Comparison of ENCODE assay signal across 27 mouse cellular contexts in the genomic region with DNA sequence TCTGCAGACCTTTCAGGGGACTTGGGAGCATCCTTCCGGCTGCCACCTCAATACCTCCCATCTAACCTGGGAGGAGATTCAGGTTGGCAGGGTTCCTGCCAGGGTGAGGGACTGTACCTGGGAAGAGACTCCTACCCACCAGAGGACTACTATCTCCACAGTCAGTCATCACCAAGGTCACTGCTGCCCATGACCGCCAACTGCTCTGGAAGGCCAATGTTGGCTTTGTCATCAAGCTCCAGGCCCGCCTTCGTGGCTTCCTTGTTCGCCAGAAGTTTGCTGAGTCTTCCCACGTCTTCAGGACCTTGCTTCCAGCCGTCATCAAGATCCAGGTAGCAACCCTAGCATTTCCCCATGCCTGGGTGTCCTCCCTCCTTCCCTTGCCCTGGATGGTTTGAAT. TPM values are rescaled to one million over a fixed set of nuclear protein-coding genes. Genes with fewer than 3 reads are reported as not detected.
DNase-seq lines count a peak whose midpoint lies in the region; ATAC-seq and TF ChIP-seq lines count a peak whose summit lies in the region.
"Had no signal": no experiment of that assay in that cellular context is flagged by ENCODE, and none has a peak within 500 bp of the region (broad histone marks: within the 10 kb centered on the region; RNA-seq: fewer than 3 reads in every experiment).

No protein-coding gene starts in this region.

- no peak for TF ChIP-seq CTCF in intestine, postnatal 0 days (IDR thresholded peaks at IDR 0.05; ENCODE audit: low read depth)
- no peak for TF ChIP-seq CTCF in lung, embryonic 14.5 days (IDR thresholded peaks at IDR 0.05; ENCODE audit: low read depth)
- TF ChIP-seq CTCF in lung, postnatal 0 days (IDR thresholded peaks at IDR 0.05) = no peak

- H3K4me3 ChIP-seq in intestine, postnatal 0 days (ENCODE audit: low read depth, low read length) = no peak overlapping the region
- H3K4me3 ChIP-seq in intestine, embryonic 15.5 days (replicated peaks) = no peak overlapping the region
- H3K4me3 ChIP-seq in lung, embryonic 14.5 days (ENCODE audit: low read depth, low read length) = no peak overlapping the region
- no peak overlapping the region for H3K4me3 ChIP-seq in lung, postnatal 0 days (ENCODE audit: low read depth, low read length)
- H3K4me3 ChIP-seq: embryonic facial prominence, embryonic 12.5 days; forebrain, embryonic 15.5 days; heart, embryonic 12.5 days; hindbrain, embryonic 13.5 days had no signal

- H3K27ac ChIP-seq in intestine, postnatal 0 days (ENCODE audit: low read depth, low read length) = peak overlapping the region; percentile 35; the same call in 1 of the 2 replicates
- H3K27ac ChIP-seq in intestine, embryonic 15.5 days = no peak overlapping the region
- peak overlapping the region; percentile 38; the same call in 1 of the 2 replicates for H3K27ac ChIP-seq in lung, embryonic 14.5 days (ENCODE audit: low read depth)
- no peak overlapping the region for H3K27ac ChIP-seq in lung, postnatal 0 days (ENCODE audit: low read length)
- H3K27ac ChIP-seq: embryonic facial prominence, embryonic 12.5 days; forebrain, embryonic 15.5 days; hindbrain, embryonic 13.5 days; hindbrain, postnatal 0 days had no signal

- no peaks in the 10 kb centered on the region for H3K9me3 ChIP-seq in intestine, postnatal 0 days (ENCODE audit: control insufficient read depth)
- no peaks in the 10 kb centered on the region for H3K9me3 ChIP-seq in intestine, embryonic 15.5 days
- H3K9me3 ChIP-seq in lung, embryonic 14.5 days (ENCODE audit: low read depth, low read length) = no peaks in the 10 kb centered on the region
- no peaks in the 10 kb centered on the region for H3K9me3 ChIP-seq in lung, postnatal 0 days (ENCODE audit: low read length)
- H3K9me3 ChIP-seq: embryonic facial prominence, embryonic 12.5 days; forebrain, embryonic 15.5 days; heart, embryonic 12.5 days; hindbrain, embryonic 13.5 days had no signal

- 93% methylated on average over 7 of the region's 7 CpGs for WGBS in intestine, postnatal 0 days
- WGBS in intestine, embryonic 15.5 days = 88% methylated on average over 7 of the region's 7 CpGs
- WGBS in lung, embryonic 14.5 days = 88% methylated on average over 7 of the region's 7 CpGs
- WGBS in lung, postnatal 0 days = 86% methylated on average over 7 of the region's 7 CpGs

- ATAC-seq in intestine, postnatal 0 days = no peak
- ATAC-seq in intestine, embryonic 15.5 days = no peak
- no peak for ATAC-seq in lung, embryonic 14.5 days (ENCODE audit: insufficient read depth)
- no peak for ATAC-seq in lung, postnatal 0 days
- ATAC-seq: activated CD4-positive, CD25-positive, alpha-beta regulatory T cell, adult 4 months; forebrain, embryonic 15.5 days; hindbrain, postnatal 0 days; Patski had no signal

- TF ChIP-seq EP300 in lung, postnatal 0 days (IDR thresholded peaks at IDR 0.05) = no peak

- DNase-seq in adrenal gland, postnatal 25 days = peak; percentile 30
- no peak for DNase-seq in adrenal gland, postnatal 10 days
- no peak for DNase-seq in lung, embryonic 14.5 days
- no peak for DNase-seq in lung, postnatal 0 days (ENCODE audit: low spot score)
- DNase-seq in layer of hippocampus, postnatal 25 days (ENCODE audit: extremely low spot score in 1 of 2, low spot score in 1 of 2) = no peak
- DNase-seq: adrenal gland, adult 8-10 months; cerebellum, adult 11-12 months; cerebellum, adult 9-10 months; cerebellum, postnatal 25 days; gastrocnemius, postnatal 36 days had no signal

- peaks cover 65% of the 10 kb centered on the region for H3K36me3 ChIP-seq in intestine, postnatal 0 days (ENCODE audit: control insufficient read depth, insufficient read depth)
- H3K36me3 ChIP-seq in intestine, embryonic 15.5 days = peaks cover 46% of the 10 kb centered on the region
- peaks cover 91% of the 10 kb centered on the region for H3K36me3 ChIP-seq in lung, embryonic 14.5 days (ENCODE audit: insufficient read depth)
- no peaks in the 10 kb centered on the region; the same call in 1 of the 2 replicates for H3K36me3 ChIP-seq in lung, postnatal 0 days (ENCODE audit: insufficient read depth, low read length)
- H3K36me3 ChIP-seq: forebrain, embryonic 15.5 days had no signal

- no peaks in the 10 kb centered on the region for H3K27me3 ChIP-seq in intestine, postnatal 0 days (replicated peaks; ENCODE audit: control insufficient read depth, insufficient read depth, low read length)
- H3K27me3 ChIP-seq in intestine, embryonic 15.5 days (replicated peaks) = no peaks in the 10 kb centered on the region
- H3K27me3 ChIP-seq in lung, embryonic 14.5 days (ENCODE audit: insufficient read depth, low read length) = no peaks in the 10 kb centered on the region
- H3K27me3 ChIP-seq in lung, postnatal 0 days (replicated peaks; ENCODE audit: insufficient read depth, low read length) = no peaks in the 10 kb centered on the region
- H3K27me3 ChIP-seq: CH12.LX; embryonic facial prominence, embryonic 12.5 days; forebrain, embryonic 15.5 days; heart, embryonic 12.5 days; hindbrain, embryonic 13.5 days; Patski had no signal

- H3K4me1 ChIP-seq in intestine, postnatal 0 days (replicated peaks; ENCODE audit: control insufficient read depth, insufficient read depth, low read length) = no peaks in the 10 kb centered on the region
- H3K4me1 ChIP-seq in intestine, embryonic 15.5 days (replicated peaks) = no peaks in the 10 kb centered on the region
- H3K4me1 ChIP-seq in lung, embryonic 14.5 days (ENCODE audit: insufficient read depth) = no peaks in the 10 kb centered on the region
- no peaks in the 10 kb centered on the region for H3K4me1 ChIP-seq in lung, postnatal 0 days (ENCODE audit: insufficient read depth, low read depth, low read length)
- H3K4me1 ChIP-seq: embryonic facial prominence, embryonic 12.5 days; forebrain, embryonic 15.5 days; heart, embryonic 12.5 days; hindbrain, embryonic 13.5 days had no signal

- H3K4me2 ChIP-seq in intestine, postnatal 0 days (replicated peaks; ENCODE audit: low read depth) = no peak overlapping the region
- no peak overlapping the region for H3K4me2 ChIP-seq in intestine, embryonic 15.5 days (replicated peaks)
- H3K4me2 ChIP-seq in lung, embryonic 14.5 days = no peak overlapping the region
- H3K4me2 ChIP-seq in lung, postnatal 0 days (replicated peaks; ENCODE audit: low read depth, low read length) = no peak overlapping the region
- H3K4me2 ChIP-seq: embryonic facial prominence, embryonic 12.5 days; forebrain, embryonic 15.5 days; heart, embryonic 12.5 days; hindbrain, embryonic 13.5 days had no signal

- H3K9ac ChIP-seq in intestine, postnatal 0 days (ENCODE audit: low read depth, low read length) = no peak overlapping the region
- H3K9ac ChIP-seq in intestine, embryonic 15.5 days = no peak overlapping the region
- H3K9ac ChIP-seq in lung, embryonic 14.5 days = no peak overlapping the region
- H3K9ac ChIP-seq in lung, postnatal 0 days (replicated peaks; ENCODE audit: low read depth) = no peak overlapping the region
- H3K9ac ChIP-seq: embryonic facial prominence, embryonic 12.5 days; forebrain, embryonic 15.5 days; heart, embryonic 12.5 days had no signal

RNA-seq across cellular contexts. Expression of a gene that starts 20.0 kb away (rescaled TPM):
- 4.5 and 5.9 TPM in 2 replicates for total RNA-seq in adrenal gland, postnatal 25 days (2021)
- total RNA-seq in adrenal gland, postnatal 10 days (2021) = 10 to 100 TPM in 1 of 2 experiments, 1 to 10 TPM in 1; 6.9 to 11.5 TPM
- 4.3 TPM in 2 replicates for polyA plus RNA-seq in intestine, postnatal 0 days (2015; fragmentation: Nextera tagmentation; extraction: Ambion mirVana)
- polyA plus RNA-seq in intestine, embryonic 15.5 days (2015; fragmentation: Nextera tagmentation; extraction: Ambion mirVana) = 16.7 and 17.0 TPM in 2 replicates
- polyA plus RNA-seq in lung, embryonic 14.5 days (2014; fragmentation: Nextera tagmentation; extraction: Ambion mirVana) = 31.2 and 32.5 TPM in 2 replicates
- 0.92 and 1.6 TPM in 2 replicates for polyA plus RNA-seq in lung, postnatal 0 days (2015; fragmentation: Nextera tagmentation; extraction: Ambion mirVana)
- under 1 TPM; 0.42 to 0.52 TPM for total RNA-seq in layer of hippocampus, postnatal 25 days (2021)

RNA-seq across cellular contexts. Expression of a gene that starts 23.6 kb away (rescaled TPM):
- total RNA-seq in adrenal gland, postnatal 25 days (2021) = not detected in 2 replicates
- total RNA-seq in adrenal gland, postnatal 10 days (2021) = not detected
- polyA plus RNA-seq in intestine, postnatal 0 days (2015; fragmentation: Nextera tagmentation; extraction: Ambion mirVana) = not detected in 2 replicates
- not detected in 2 replicates for polyA plus RNA-seq in intestine, embryonic 15.5 days (2015; fragmentation: Nextera tagmentation; extraction: Ambion mirVana)
- not detected in 2 replicates for polyA plus RNA-seq in lung, embryonic 14.5 days (2014; fragmentation: Nextera tagmentation; extraction: Ambion mirVana)
- not detected in 2 replicates for polyA plus RNA-seq in lung, postnatal 0 days (2015; fragmentation: Nextera tagmentation; extraction: Ambion mirVana)
- not detected for total RNA-seq in layer of hippocampus, postnatal 25 days (2021)
- total RNA-seq: adrenal gland, adult 8-10 months; CH12.LX; gastrocnemius, adult 8-10 months; gastrocnemius, postnatal 36 days; heart, postnatal 10 days; hematopoietic stem cell, adult 5-6 weeks; hindbrain, postnatal 0 days had no signal
- polyA plus RNA-seq: activated CD4-positive, CD25-positive, alpha-beta regulatory T cell, adult 4 months; brain, embryonic 14.5 days; cortical plate, adult 2 months; forebrain, embryonic 11.5 days; forebrain, embryonic 15.5 days; heart, embryonic 12.5 days; hindbrain, embryonic 13.5 days; hindbrain, postnatal 0 days; intestine, embryonic 14.5 days; Patski had no signal

RNA-seq across cellular contexts. Expression of a gene that starts 40.4 kb away (rescaled TPM):
- 104 TPM in 2 replicates for total RNA-seq in adrenal gland, postnatal 25 days (2021)
- 10 to 100 TPM; 85.7 to 86.6 TPM for total RNA-seq in adrenal gland, postnatal 10 days (2021)
- polyA plus RNA-seq in intestine, postnatal 0 days (2015; fragmentation: Nextera tagmentation; extraction: Ambion mirVana) = 15.8 and 16.2 TPM in 2 replicates
- 19.7 and 20.8 TPM in 2 replicates for polyA plus RNA-seq in intestine, embryonic 15.5 days (2015; fragmentation: Nextera tagmentation; extraction: Ambion mirVana)
- 24.7 and 25.4 TPM in 2 replicates for polyA plus RNA-seq in lung, embryonic 14.5 days (2014; fragmentation: Nextera tagmentation; extraction: Ambion mirVana)
- polyA plus RNA-seq in lung, postnatal 0 days (2015; fragmentation: Nextera tagmentation; extraction: Ambion mirVana) = 14.4 and 15.4 TPM in 2 replicates
- total RNA-seq in layer of hippocampus, postnatal 25 days (2021) = 100 to 1,000 TPM; 179 to 212 TPM

RNA-seq across cellular contexts. Expression of a gene that starts 43.4 kb away (rescaled TPM):
- total RNA-seq in adrenal gland, postnatal 25 days (2021) = 126 and 140 TPM in 2 replicates
- 100 to 1,000 TPM; 140 to 150 TPM for total RNA-seq in adrenal gland, postnatal 10 days (2021)
- polyA plus RNA-seq in intestine, postnatal 0 days (2015; fragmentation: Nextera tagmentation; extraction: Ambion mirVana) = 109 and 118 TPM in 2 replicates
- 152 and 167 TPM in 2 replicates for polyA plus RNA-seq in intestine, embryonic 15.5 days (2015; fragmentation: Nextera tagmentation; extraction: Ambion mirVana)
- 183 and 192 TPM in 2 replicates for polyA plus RNA-seq in lung, embryonic 14.5 days (2014; fragmentation: Nextera tagmentation; extraction: Ambion mirVana)
- 180 and 186 TPM in 2 replicates for polyA plus RNA-seq in lung, postnatal 0 days (2015; fragmentation: Nextera tagmentation; extraction: Ambion mirVana)
- 10 to 100 TPM; 80.8 to 84.2 TPM for total RNA-seq in layer of hippocampus, postnatal 25 days (2021)

RNA-seq across cellular contexts. Expression of a gene that starts 58.8 kb away (rescaled TPM):
- 14.1 and 23.4 TPM in 2 replicates for total RNA-seq in adrenal gland, postnatal 25 days (2021)
- 10 to 100 TPM; 12.1 to 12.4 TPM for total RNA-seq in adrenal gland, postnatal 10 days (2021)
- polyA plus RNA-seq in intestine, postnatal 0 days (2015; fragmentation: Nextera tagmentation; extraction: Ambion mirVana) = 13.6 and 16.8 TPM in 2 replicates
- 36.7 and 40.3 TPM in 2 replicates for polyA plus RNA-seq in intestine, embryonic 15.5 days (2015; fragmentation: Nextera tagmentation; extraction: Ambion mirVana)
- polyA plus RNA-seq in lung, embryonic 14.5 days (2014; fragmentation: Nextera tagmentation; extraction: Ambion mirVana) = 35.8 and 40.6 TPM in 2 replicates
- polyA plus RNA-seq in lung, postnatal 0 days (2015; fragmentation: Nextera tagmentation; extraction: Ambion mirVana) = 8.0 and 10.8 TPM in 2 replicates
- 10 to 100 TPM; 14.9 to 15.7 TPM for total RNA-seq in layer of hippocampus, postnatal 25 days (2021)

Comparison
In these comparisons a context has a peak if more than half of its experiments do, and no peak if none do; other contexts are left out.
1. H3K27ac ChIP-seq: peak in intestine, postnatal 0 days (single experiment) and lung, embryonic 14.5 days (single experiment); none in intestine, embryonic 15.5 days (single experiment) and lung, postnatal 0 days (single experiment).